Mouse (Mus musculus): Measurements from ENCODE around the gene Atf6.

The Atf6 gene

DNA sequence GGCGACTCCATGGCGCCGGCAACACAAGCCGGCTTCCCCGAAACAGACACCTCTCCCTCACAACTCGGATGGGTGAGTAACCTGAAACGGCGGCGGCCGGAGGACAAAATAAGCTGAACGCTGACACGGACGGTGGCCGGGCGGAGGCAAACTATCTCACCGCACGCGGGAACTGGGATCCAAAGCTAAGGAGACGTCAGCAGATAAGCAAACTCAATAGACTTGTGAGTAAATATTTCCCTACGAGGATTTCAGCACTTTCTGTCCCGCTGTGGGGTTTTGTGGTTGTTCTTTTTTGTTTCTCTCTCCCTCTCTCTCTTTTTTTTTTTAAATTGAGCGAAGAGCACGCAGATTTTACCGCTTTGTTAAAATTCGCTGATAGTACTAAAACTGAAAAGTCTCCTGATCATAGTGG, at the start of gene Atf6:
Gene Atf6 (minus strand): TSS at position 81 of the 415 bp plus-strand sequence.
- DNase-seq: peak; percentile 98 to 99

DNA sequence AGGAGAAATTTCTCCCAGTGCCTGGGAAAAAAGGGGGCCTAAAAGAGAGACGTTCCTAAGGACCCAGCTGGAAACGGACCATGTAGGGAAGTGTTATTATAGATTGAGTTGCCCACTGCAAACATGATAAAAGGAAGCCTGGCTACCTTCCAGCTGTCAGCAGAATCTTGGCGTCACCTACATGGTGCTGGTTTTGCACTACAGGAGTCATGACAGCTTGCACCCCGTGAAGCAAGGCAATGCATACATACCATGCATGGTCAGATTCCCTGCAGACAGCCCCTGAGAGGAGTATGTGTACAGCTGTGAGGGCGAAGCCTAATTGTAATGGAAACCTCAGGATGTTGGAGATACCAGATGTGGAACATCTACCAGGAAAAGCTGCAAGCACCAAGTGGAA, 48.1 kb upstream of the Atf6 start:
- DNase-seq: no peak

- DNase-seq: no peak
Observed at GRCm38 (mm10) chr1:170912891-170913615, 45.5 kb upstream of the Atf6 start, which contains the start of gene Fcrlb. Gene Fcrlb (minus strand): TSS chr1:170912941.

DNA sequence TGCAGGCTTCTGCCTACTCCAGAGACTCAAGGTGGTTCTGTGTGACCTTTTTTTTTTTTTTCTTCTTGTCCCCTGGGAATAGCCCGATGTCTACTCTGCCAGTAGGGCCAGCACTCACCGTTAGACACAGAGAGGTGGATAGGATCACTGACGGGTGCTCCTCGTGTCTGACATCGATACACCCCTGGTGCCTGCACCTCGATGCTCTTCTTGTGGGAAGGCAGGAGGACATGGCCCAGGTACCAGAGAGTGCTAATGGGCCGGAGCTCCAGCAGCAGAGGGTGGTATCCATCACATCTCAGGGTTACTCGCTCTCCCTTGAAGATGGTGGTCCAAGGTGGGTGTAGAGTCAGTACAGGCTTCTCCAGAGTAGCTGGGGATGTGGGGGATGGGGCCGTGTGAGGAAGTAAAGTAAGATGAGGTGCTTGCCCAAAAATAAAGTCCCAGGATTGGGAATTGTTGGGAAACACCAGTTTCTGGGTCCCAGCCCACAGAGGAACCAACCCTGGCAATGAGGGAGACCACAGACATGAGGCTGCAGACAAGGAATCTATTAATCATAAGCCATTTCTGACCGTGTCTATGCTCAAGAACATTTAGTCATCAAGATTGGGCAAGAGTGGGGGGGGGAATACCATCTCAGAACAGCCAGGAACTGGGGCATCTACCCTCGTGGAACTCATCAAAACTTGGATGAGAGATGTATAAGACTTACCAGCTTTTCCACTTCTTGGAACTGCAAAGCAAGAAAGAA, 44.5 kb upstream of the Atf6 start:
- DNase-seq: no peak

DNA sequence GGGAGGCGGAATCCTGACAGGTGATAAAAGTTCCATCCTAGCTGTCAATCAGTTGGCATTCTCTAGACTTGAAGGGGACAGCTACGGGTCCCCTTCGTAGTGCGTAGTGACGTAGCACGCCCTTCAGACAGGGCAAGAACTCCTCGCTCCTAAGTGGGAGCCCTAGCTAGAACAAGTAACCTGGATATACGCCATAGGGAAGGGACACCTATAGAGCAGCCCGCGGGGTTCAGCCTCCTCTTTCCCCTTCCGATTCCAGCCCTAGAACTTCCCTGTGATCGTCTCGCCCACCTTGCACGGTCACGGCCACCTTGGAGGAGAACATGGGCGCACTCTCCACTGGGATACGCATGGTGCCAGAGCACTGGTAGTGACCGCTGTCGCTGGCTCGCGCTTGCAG, 40.8 kb upstream of the Atf6 start:
- DNase-seq: peak; percentile 44 to 47

- DNase-seq: peak; percentile 70 to 74
Observed at GRCm38 (mm10) chr1:170907456-170908191, 40.1 kb upstream of the Atf6 start.

GRCm38 (mm10) chr1:170907111-170907455, 39.5 kb upstream of the Atf6 start:
- peak in 1 of 2 experiments; percentile 67 for DNase-seq

DNA sequence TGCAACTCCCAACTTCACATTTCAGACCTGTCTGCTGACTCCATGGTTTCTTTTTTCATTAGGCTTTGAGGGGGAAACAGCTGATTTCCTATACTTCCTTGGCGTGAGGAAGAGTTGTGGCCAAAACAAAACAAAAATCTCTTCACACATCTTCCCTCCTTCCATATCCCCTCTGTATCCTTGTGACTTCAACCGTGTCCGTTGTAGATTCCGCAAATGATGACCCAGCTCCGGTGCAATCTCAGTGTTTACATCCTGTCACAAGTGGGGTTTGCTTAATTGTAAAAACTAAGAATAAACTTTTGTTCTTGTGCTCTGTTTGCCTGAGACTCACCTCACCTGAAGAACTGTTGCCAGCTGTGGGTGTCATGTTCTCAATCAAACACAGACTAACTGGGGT, 35.9 kb upstream of the Atf6 start:
- DNase-seq: no peak

DNA sequence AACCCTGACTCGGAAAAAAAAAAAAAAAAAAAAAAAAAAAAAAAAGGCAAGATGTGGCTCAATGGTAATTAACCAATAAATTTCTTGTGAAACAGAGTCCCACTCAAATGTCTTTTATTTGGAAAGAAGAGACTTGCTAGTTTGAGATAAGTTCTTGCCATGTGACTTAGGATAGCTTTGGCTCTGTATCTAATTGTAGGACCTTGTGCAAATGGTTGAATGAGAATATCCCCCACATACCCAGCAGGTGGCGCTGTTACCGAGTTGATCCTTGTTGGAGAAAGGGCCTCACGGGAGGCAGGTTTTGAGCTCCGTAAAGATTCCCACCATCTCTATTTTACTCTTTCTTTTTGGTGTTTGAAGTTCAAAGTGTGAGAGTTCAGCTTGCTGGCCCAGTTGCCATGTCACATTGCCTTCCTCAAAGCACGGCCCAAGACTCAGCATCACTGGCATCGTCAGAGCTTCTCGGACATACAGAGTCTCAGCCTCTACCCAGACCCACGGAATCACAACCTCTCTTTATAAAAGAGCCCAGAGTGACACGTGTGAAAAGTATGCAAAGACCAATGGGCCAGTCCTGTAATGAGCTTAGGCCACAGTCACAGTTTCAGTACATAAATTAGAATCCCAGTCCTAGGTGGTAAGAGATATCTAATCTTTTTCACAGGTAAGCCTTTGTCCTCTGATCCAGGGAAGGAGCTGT, 34.1 kb upstream of the Atf6 start:
- DNase-seq: peak; percentile 84 to 90

DNA sequence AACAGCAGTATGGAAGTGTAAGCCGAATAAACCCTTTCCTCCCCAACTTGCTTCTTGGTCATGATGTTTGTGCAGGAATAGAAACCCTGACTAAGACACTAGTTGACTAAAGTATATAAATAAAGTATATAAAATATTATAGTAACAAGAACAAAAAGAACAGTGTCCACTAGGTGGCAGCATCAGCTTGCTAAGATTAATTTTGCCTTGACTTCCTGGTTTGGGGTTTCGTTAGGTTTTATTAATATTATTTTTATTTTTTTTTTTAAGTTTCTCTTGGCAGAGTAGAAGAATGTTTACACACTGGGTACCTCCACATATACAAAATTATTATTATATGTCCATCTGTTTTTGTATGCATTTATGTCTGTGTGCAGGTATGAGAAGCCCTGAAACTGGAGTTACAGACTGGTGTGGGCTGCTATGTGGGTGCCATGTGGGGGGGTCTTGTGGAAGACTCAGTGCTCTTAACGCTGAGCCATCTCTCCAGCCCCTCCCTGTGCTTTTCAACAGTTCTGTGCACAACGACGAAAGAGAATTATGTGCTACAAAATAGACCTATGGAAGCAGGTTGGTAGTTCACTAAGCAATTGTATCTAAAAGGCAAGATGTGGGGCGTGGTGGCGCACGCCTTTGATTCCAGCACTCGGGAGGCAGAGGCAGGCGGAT, 33.4 kb upstream of the Atf6 start:
- peak; percentile 18 to 65 for DNase-seq

GRCm38 (mm10) chr1:170898413-170899075, 31.0 kb upstream of the Atf6 start:
- DNase-seq: no peak

GRCm38 (mm10) chr1:170896651-170897281, 29.2 kb upstream of the Atf6 start:
- no peak for DNase-seq

DNA sequence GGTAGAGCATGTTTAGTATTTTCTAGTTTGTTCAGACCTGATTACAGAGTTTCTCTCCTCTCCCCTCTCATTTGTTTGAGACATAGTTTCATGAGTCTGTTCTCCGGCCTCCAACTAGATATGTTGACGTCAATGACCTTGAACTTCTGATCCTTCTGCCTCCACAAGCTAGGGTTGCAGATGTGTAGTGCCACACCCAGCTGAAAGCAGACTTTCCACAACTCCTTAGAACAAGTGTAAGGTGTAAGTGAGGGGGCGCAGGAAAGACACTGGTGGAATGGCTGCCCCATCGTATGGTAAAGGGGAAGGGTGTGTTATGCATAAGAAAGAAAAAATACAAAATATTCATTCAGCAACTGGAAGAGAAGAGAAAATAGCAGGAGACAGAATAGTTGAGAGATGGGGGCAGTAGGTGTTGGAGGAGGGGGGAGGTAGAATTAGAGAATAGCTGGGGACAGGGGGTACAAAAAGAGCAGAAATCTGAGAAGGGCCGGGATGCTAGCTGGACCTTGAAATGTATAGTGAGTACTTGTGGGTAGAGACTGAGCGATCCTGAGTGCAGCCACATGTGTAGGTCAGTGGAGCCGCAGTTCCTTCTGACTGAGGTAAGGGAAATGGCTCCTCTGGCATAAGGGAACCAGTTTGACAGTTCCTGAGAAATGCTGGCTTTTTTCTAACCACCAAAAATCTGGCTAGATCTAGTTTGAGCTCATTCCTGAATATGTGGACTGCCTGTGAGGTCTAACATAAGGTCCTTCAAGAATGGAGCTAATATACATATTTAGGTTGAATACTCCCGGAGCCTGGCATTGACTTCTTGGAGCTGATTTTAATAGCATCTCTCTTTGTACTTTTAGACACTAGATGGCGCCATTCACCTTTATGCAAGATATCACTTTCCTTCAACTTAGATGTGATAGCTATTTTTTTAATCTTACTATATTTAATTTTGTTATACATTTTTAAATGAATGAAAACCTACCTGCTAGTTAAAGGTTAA, 27.3 kb upstream of the Atf6 start:
- peak in 1 of 2 experiments; percentile 29 for DNase-seq

GRCm38 (mm10) chr1:170892279-170892678, 24.7 kb upstream of the Atf6 start:
- no peak for DNase-seq

- no peak for DNase-seq
Observed at GRCm38 (mm10) chr1:170891646-170892045, 24.1 kb upstream of the Atf6 start.

DNA sequence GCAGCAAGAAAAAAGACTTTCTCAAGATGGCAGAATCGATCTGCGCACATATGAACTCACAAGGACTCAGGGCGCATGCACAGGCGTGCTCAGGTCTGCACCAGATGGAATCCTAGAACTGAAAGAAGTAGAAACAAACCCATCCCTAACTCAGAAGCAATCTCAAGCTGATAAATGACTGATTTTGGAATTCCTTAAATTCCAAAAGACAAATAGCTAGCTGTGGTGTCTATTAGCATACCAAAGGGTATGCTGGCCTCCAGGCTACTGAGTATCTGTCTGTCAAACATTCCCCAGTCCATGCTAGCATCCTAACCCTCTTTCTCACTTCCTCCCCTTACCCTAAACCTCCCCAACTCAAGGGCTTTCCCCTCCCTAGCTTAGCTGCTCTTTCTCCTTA, 21.7 kb upstream of the Atf6 start:
- DNase-seq: no peak

DNA sequence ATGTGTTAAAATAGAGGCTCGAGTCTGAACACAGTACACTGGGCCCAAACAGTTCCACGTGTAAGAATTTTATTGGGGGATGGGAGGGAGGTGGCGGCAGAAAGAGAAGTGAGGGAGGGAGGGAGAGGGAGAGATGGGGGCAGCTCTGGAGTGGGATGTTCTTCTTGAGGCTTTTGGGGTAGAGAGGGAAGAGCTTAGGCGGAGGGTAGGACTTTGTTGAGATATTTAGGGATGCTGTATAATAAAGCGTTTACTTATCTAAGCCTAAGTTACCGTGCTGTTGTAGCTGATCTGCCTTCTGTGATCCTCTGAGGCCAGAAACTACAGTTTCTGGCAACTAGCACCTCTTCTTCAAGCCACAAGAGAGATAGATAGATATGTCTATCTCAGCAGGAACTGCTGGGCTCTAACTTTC, 18.5 kb upstream of the Atf6 start:
- DNase-seq: no peak

GRCm38 (mm10) chr1:170884978-170885561, 17.5 kb upstream of the Atf6 start, which contains the start of the genes Gm26620 and Dusp12:
Gene Gm26620 (plus strand): TSS chr1:170885065.
Gene Dusp12 (minus strand): TSS chr1:170885540.
- peak; percentile 89 to 92 for DNase-seq

DNA sequence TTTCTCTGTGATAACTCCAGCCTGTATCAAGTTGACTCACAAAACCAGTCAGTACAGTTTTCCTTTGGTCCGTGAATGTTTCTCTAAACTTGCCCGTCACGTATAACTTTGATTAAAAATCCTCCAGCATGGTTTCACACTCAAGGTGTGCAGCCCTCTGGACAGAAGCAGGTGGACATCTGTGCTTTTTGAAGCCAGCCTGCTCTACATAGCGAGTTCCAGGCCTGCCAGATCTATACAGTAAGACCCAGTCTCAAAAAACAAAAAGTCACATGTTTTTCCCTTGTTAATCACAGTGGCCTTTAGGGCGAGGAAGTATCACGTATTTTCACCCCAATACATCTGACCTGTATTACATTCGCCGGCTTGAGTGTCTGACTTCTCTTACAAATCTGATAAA, 16.8 kb upstream of the Atf6 start:
- DNase-seq: no peak
